Mouse (Mus musculus) bone marrow macrophage, adult 2 months (primary cell): Measurements from ENCODE around the gene Upp1.

Experiments
- CTCF ChIP-seq: IDR thresholded peaks from 2 replicates; pipeline ENCODE4 v1.5.1; 2012; ENCODE audit warnings: low read depth, mild to moderate bottlenecking, low read length, moderate library complexity
- POLR2A ChIP-seq: IDR thresholded peaks from 2 replicates; pipeline ENCODE4 v1.6.1; 2012; ENCODE audit warnings: mild to moderate bottlenecking, low read depth, low read length, borderline replicate concordance

- TF ChIP-seq CTCF: no peak
- TF ChIP-seq POLR2A: no peak
These were observed 27.2 kb downstream of the Upp1 start for GRCm38 (mm10) chr11:9145113-9145512.
